Mouse (Mus musculus) G1E (cell line): Measurements from ENCODE around the gene Asxl1.

Experiments used
- CTCF ChIP-seq: IDR thresholded peaks from 2 replicates; pipeline ENCODE4 v1.5.1; 2012; ENCODE audit warnings: low read depth, low read length, inconsistent platforms, mixed read lengths
- GATA1 ChIP-seq: IDR thresholded peaks from 2 replicates; pipeline ENCODE4 v1.6.1; 2012; ENCODE audit warnings: borderline replicate concordance, low read length, inconsistent platforms, mixed read lengths
- POLR2AphosphoS5 ChIP-seq: IDR thresholded peaks from 2 replicates; pipeline ENCODE4 v1.6.1; 2012; ENCODE audit warnings: low read depth, low read length, inconsistent platforms; ENCODE audit not compliant: insufficient replicate concordance

DNA sequence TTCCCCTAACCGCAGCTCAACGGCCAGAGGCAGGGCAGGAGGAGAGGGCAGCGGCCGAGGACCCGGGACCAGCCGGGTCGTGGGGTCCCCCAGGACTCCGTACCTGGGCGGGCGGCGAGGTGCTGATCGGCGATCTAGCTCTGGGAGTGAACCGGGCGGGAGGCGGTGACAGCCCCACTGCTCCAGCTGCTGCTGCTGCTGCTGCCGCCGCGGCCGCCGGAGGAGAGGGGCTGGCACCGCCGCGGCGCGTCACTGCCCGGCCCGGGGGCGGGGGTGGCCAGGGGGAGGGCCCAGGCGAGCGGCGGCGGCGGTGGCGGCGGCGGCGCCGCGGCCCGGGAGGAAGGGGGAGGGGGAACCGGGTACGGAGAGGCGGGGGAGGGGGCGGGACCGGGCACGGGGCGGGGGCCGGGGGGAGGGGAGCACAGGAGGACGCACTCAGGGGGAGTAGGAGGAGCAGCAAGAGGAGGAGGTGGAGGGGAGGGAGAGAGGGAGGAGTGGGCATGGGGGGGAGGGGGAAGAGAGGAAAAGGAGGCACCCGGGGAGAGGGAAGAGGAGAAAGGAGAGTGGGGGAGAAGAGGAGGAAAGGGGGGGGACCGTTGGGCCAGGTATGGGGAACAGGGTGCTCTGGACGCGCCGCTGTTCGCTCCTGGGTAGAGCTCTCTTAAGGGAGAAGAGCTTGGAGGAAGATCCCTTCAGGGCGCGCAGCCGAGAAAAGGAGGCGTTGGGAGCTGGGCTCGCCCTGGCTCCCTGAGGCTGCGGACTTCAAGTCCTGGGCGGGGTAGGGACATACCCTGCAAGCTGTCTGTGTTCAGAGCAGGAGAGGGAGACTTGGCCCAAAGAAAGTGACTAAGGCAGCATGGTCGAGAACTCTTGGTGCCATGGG is 98.9 kb downstream of the Asxl1 start:
- TF ChIP-seq CTCF: no peak
- TF ChIP-seq GATA1: no peak
- TF ChIP-seq POLR2AphosphoS5: no peak
